ENCODE assay signal across 8 mouse cellular contexts in the genomic region with DNA sequence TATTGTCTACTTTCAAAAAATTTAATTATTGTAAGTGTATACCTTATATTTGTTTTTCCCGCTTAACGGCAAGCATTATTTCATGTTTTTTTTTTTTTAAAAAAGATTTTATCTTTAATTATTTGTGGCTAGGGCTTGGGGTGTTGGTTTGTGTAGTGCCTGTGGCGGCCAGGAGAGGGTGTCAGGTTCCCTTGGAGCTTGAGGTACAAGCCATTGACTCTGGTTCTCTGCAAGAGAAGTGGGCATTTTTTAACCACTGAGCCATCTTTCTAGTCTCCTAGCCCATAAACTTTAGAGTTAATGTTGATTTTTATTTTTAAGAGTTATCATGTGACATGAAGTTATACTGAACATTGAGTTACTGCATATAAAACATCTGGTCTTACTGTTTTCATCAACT. TPM values are rescaled to one million over a fixed set of nuclear protein-coding genes. Genes with fewer than 3 reads are reported as not detected.
DNase-seq lines count a peak whose midpoint lies in the region; ATAC-seq and TF ChIP-seq lines count a peak whose summit lies in the region.
"Had no signal": no experiment of that assay in that cellular context is flagged by ENCODE, and none has a peak within 500 bp of the region (broad histone marks: within the 10 kb centered on the region; RNA-seq: fewer than 3 reads in every experiment).

No protein-coding gene starts in this region.

- TF ChIP-seq CTCF in hindbrain, postnatal 0 days (IDR thresholded peaks at IDR 0.05; ENCODE audit: low read depth) = peak; percentile 69
- TF ChIP-seq CTCF in spleen, adult 2 months (IDR thresholded peaks at IDR 0.05; ENCODE audit: extremely low read depth, insufficient read depth, insufficient read length, insufficient replicate concordance) = peak; percentile 39; the same call in 1 of the 2 replicates
- peak; percentile 58 for TF ChIP-seq CTCF in liver, embryonic 14.5 days (IDR thresholded peaks at IDR 0.05; ENCODE audit: low read depth)

- WGBS in hindbrain, postnatal 0 days = 91% methylated on average over 3 of the region's 3 CpGs
- 87% methylated on average over 3 of the region's 3 CpGs for WGBS in hindbrain, embryonic 16.5 days
- WGBS in spleen, adult 2 months = 82% methylated on average over 3 of the region's 3 CpGs
- 70% methylated on average over 3 of the region's 3 CpGs for WGBS in liver, embryonic 14.5 days (ENCODE audit: insufficient replicate concordance)

- TF ChIP-seq POLR2A in spleen, adult 2 months (IDR thresholded peaks at IDR 0.05; ENCODE audit: low read depth, low read length) = no peak

- no peak overlapping the region for H3K4me3 ChIP-seq in hindbrain, postnatal 0 days (ENCODE audit: low read length)
- H3K4me3 ChIP-seq in hindbrain, embryonic 16.5 days (ENCODE audit: low read length) = no peak overlapping the region
- no peak overlapping the region for H3K4me3 ChIP-seq in spleen, adult 2 months (ENCODE audit: extremely low read depth, insufficient read depth, insufficient read length)
- H3K4me3 ChIP-seq in liver, embryonic 14.5 days (ENCODE audit: insufficient read depth in 1 of 2, low read depth in 2 of 2, low read length in 2 of 2) = no peak overlapping the region
- H3K4me3 ChIP-seq: neural tube, embryonic 13.5 days had no signal

- no peak for TF ChIP-seq EP300 in liver, embryonic 14.5 days (IDR thresholded peaks at IDR 0.05; ENCODE audit: low read depth)

- no peak for ATAC-seq in hindbrain, postnatal 0 days
- no peak for ATAC-seq in hindbrain, embryonic 16.5 days
- ATAC-seq in liver, embryonic 14.5 days (ENCODE audit: insufficient read depth) = no peak
- ATAC-seq in erythroblast, adult 5-6 weeks (replicated peaks; ENCODE audit: low FRiP score, poor library complexity, severe bottlenecking) = no peak

- peaks cover 50% of the 10 kb centered on the region for H3K36me3 ChIP-seq in hindbrain, postnatal 0 days (ENCODE audit: insufficient read depth, low read length)
- peaks cover 32% of the 10 kb centered on the region for H3K36me3 ChIP-seq in hindbrain, embryonic 16.5 days (ENCODE audit: control insufficient read depth, insufficient read depth, low read length)
- peaks cover 44% of the 10 kb centered on the region for H3K36me3 ChIP-seq in spleen, adult 2 months (ENCODE audit: control insufficient read depth, insufficient read depth, low read length)
- peaks cover 64% of the 10 kb centered on the region for H3K36me3 ChIP-seq in liver, embryonic 14.5 days (replicated peaks; ENCODE audit: control insufficient read depth, insufficient read depth, low read depth)

- no peaks in the 10 kb centered on the region for H3K4me1 ChIP-seq in hindbrain, postnatal 0 days (ENCODE audit: insufficient read depth, low read length)
- H3K4me1 ChIP-seq in hindbrain, embryonic 16.5 days (ENCODE audit: control insufficient read depth, insufficient read depth, low read depth, low read length) = no peaks in the 10 kb centered on the region
- H3K4me1 ChIP-seq in spleen, adult 2 months (ENCODE audit: control insufficient read depth, insufficient read depth, insufficient read length) = no peaks in the 10 kb centered on the region
- H3K4me1 ChIP-seq in liver, embryonic 14.5 days (replicated peaks; ENCODE audit: control insufficient read depth in 2 of 2, insufficient read depth in 2 of 2, low read length in 1 of 2) = no peaks in the 10 kb centered on the region
- H3K4me1 ChIP-seq: neural tube, embryonic 13.5 days had no signal

- H3K27me3 ChIP-seq in hindbrain, postnatal 0 days (ENCODE audit: insufficient read depth, low read length) = no peaks in the 10 kb centered on the region
- H3K27me3 ChIP-seq in hindbrain, embryonic 16.5 days (replicated peaks; ENCODE audit: control insufficient read depth, insufficient read depth, low read length) = no peaks in the 10 kb centered on the region
- H3K27me3 ChIP-seq in spleen, adult 2 months (ENCODE audit: control insufficient read depth, insufficient read depth, low read length) = no peaks in the 10 kb centered on the region
- H3K27me3 ChIP-seq in liver, embryonic 14.5 days (ENCODE audit: control insufficient read depth, insufficient read depth, low read length) = no peaks in the 10 kb centered on the region
- H3K27me3 ChIP-seq: neural tube, embryonic 13.5 days had no signal

- DNase-seq in hindbrain, postnatal 0 days (ENCODE audit: low spot score) = peak; percentile 45
- peak in 1 of 2 experiments; percentile 48 for DNase-seq in spleen, adult 2 months (ENCODE audit: low read depth in 1 of 2, low spot score in 2 of 2)
- DNase-seq in spleen, postnatal 36 days (ENCODE audit: low spot score in 2 of 2) = no peak
- DNase-seq in adipocyte (ENCODE audit: low spot score) = peak; percentile 52
- no peak for DNase-seq in liver, embryonic 14.5 days (ENCODE audit: low read depth in 3 of 3, low spot score in 3 of 3)

- no peak overlapping the region for H3K27ac ChIP-seq in hindbrain, postnatal 0 days
- H3K27ac ChIP-seq in hindbrain, embryonic 16.5 days (ENCODE audit: low read depth, low read length) = no peak overlapping the region
- no peak overlapping the region for H3K27ac ChIP-seq in spleen, adult 2 months (ENCODE audit: insufficient read depth, low read length)
- H3K27ac ChIP-seq in liver, embryonic 14.5 days = no peak overlapping the region
- H3K27ac ChIP-seq: neural tube, embryonic 13.5 days had no signal

- H3K9ac ChIP-seq in hindbrain, postnatal 0 days (replicated peaks; ENCODE audit: low read length) = no peak overlapping the region
- no peak overlapping the region for H3K9ac ChIP-seq in hindbrain, embryonic 16.5 days (ENCODE audit: low read depth, low read length)
- H3K9ac ChIP-seq in liver, embryonic 14.5 days (replicated peaks) = no peak overlapping the region
- H3K9ac ChIP-seq: neural tube, embryonic 13.5 days had no signal

- no peaks in the 10 kb centered on the region for H3K9me3 ChIP-seq in hindbrain, postnatal 0 days (ENCODE audit: low read length)
- no peaks in the 10 kb centered on the region for H3K9me3 ChIP-seq in hindbrain, embryonic 16.5 days (ENCODE audit: control insufficient read depth, low read length)
- no peaks in the 10 kb centered on the region for H3K9me3 ChIP-seq in liver, embryonic 14.5 days (ENCODE audit: control insufficient read depth, low read length)
- H3K9me3 ChIP-seq: neural tube, embryonic 13.5 days had no signal

- H3K4me2 ChIP-seq in hindbrain, postnatal 0 days (ENCODE audit: low read depth, low read length) = no peak overlapping the region
- H3K4me2 ChIP-seq in hindbrain, embryonic 16.5 days (ENCODE audit: low read length) = no peak overlapping the region
- no peak overlapping the region for H3K4me2 ChIP-seq in liver, embryonic 14.5 days (ENCODE audit: low read depth)
- H3K4me2 ChIP-seq: neural tube, embryonic 13.5 days had no signal

RNA-seq across cellular contexts. Expression of gene Itgae, which starts 18.5 kb away (rescaled TPM):
- 0.16 and 0.18 TPM in 2 replicates for total RNA-seq in hindbrain, postnatal 0 days (2014; rRNA removed)
- polyA plus RNA-seq in hindbrain, postnatal 0 days (2015; fragmentation: Nextera tagmentation; extraction: Ambion mirVana) = 0.14 and 0.31 TPM in 2 replicates
- 0.19 and 0.33 TPM in 2 replicates for polyA plus RNA-seq in hindbrain, embryonic 16.5 days (2015; fragmentation: Nextera tagmentation; extraction: Ambion mirVana)
- polyA plus RNA-seq in spleen, adult 2 months (2012; rRNA removed) = 5.0 and 5.1 TPM in 2 replicates
- polyA plus RNA-seq in liver, embryonic 14.5 days (2012; rRNA removed) = 0.02 and 0.03 TPM in 2 replicates
- polyA plus RNA-seq in liver, embryonic 14.5 days (2014; fragmentation: Nextera tagmentation; extraction: Ambion mirVana) = 0.03 and 0.06 TPM in 2 replicates
- total RNA-seq in erythroblast, adult 5-6 weeks (2015; ENCODE audit: low replicate concordance) = not detected in 2 replicates
- 0.14 TPM in 1 of 2 replicates, not detected in the other for total RNA-seq in erythroblast, adult 5-6 weeks (2017; ENCODE audit: low replicate concordance)

RNA-seq across cellular contexts. Expression of gene Ncbp3, which starts 24.3 kb away (rescaled TPM):
- total RNA-seq in hindbrain, postnatal 0 days (2014; rRNA removed) = 5.2 and 6.9 TPM in 2 replicates
- 7.3 and 7.7 TPM in 2 replicates for polyA plus RNA-seq in hindbrain, postnatal 0 days (2015; fragmentation: Nextera tagmentation; extraction: Ambion mirVana)
- polyA plus RNA-seq in hindbrain, embryonic 16.5 days (2015; fragmentation: Nextera tagmentation; extraction: Ambion mirVana) = 8.3 and 9.2 TPM in 2 replicates
- 1.8 and 2.0 TPM in 2 replicates for polyA plus RNA-seq in spleen, adult 2 months (2012; rRNA removed)
- 1.6 and 2.4 TPM in 2 replicates for polyA plus RNA-seq in liver, embryonic 14.5 days (2012; rRNA removed)
- polyA plus RNA-seq in liver, embryonic 14.5 days (2014; fragmentation: Nextera tagmentation; extraction: Ambion mirVana) = 3.1 TPM in 2 replicates
- 3.7 and 5.0 TPM in 2 replicates for total RNA-seq in erythroblast, adult 5-6 weeks (2015; ENCODE audit: low replicate concordance)
- 7.3 and 11.2 TPM in 2 replicates for total RNA-seq in erythroblast, adult 5-6 weeks (2017; ENCODE audit: low replicate concordance)

RNA-seq across cellular contexts. Expression of gene Camkk1, which starts 53.0 kb away (rescaled TPM):
- 27.4 and 32.5 TPM in 2 replicates for total RNA-seq in hindbrain, postnatal 0 days (2014; rRNA removed)
- 26.5 and 26.7 TPM in 2 replicates for polyA plus RNA-seq in hindbrain, postnatal 0 days (2015; fragmentation: Nextera tagmentation; extraction: Ambion mirVana)
- polyA plus RNA-seq in hindbrain, embryonic 16.5 days (2015; fragmentation: Nextera tagmentation; extraction: Ambion mirVana) = 35.8 TPM in 2 replicates
- 2.2 and 2.4 TPM in 2 replicates for polyA plus RNA-seq in spleen, adult 2 months (2012; rRNA removed)
- polyA plus RNA-seq in liver, embryonic 14.5 days (2012; rRNA removed) = 0.49 and 0.69 TPM in 2 replicates
- polyA plus RNA-seq in liver, embryonic 14.5 days (2014; fragmentation: Nextera tagmentation; extraction: Ambion mirVana) = 0.19 and 0.36 TPM in 2 replicates
- total RNA-seq in erythroblast, adult 5-6 weeks (2015; ENCODE audit: low replicate concordance) = not detected in 2 replicates
- total RNA-seq in erythroblast, adult 5-6 weeks (2017; ENCODE audit: low replicate concordance) = 0.77 TPM in 1 of 2 replicates, not detected in the other

Comparison
In these comparisons a context has a peak if more than half of its experiments do, and no peak if none do; other contexts are left out.
1. DNase-seq: peak in hindbrain, postnatal 0 days (single experiment) and adipocyte (single experiment); none in spleen, postnatal 36 days (0 of 2) and liver, embryonic 14.5 days (0 of 3).
2. Peak in every context shown above with its lines, with median percentiles within 50 percentile points of each other: CTCF ChIP-seq.